Mouse (Mus musculus): ENCODE measurements around the gene Csnk2a2. TPM values are rescaled to one million over a fixed set of nuclear protein-coding genes. Genes with fewer than 3 reads are reported as not detected.
A peak's percentile ranks its signal among the peaks of the same experiment; 100 is the strongest.

The Csnk2a2 gene
- polyA plus RNA-seq, 1 experiment from 2014 or later, result 10.3 TPM

DNA sequence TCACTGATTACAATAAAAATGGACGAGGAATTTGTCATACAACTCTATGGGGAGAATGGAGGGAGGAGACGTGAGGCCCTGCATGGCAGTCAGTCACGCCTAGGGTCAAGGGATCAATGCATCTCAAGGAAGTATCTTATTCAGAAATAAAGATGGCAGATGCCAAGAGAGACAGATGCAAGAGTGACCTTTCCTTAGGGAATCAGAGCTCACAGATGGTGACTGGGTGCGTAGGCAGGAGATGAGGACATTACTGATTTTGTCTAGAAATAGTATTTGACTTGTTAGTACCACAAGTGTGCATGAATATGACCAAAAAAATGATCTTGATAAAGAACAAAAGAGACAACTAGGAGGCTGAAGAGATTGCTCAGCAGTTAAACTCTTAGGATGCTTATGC is 22.4 kb upstream of the Csnk2a2 start:
- H3K27ac ChIP-seq (ENCODE audit: low read length), result no peak overlapping the region
- no peak for ATAC-seq
- H3K9me3 ChIP-seq (ENCODE audit: control insufficient read depth, low read length), result no peaks in the 10 kb centered on the region
- H3K36me3 ChIP-seq (ENCODE audit: control insufficient read depth, insufficient read depth), result no peaks in the 10 kb centered on the region
- no peak overlapping the region for H3K9ac ChIP-seq (replicated peaks; ENCODE audit: low read depth, low read length)
- WGBS, result 68% methylated on average over 4 of the region's 4 CpGs
- H3K27me3 ChIP-seq (replicated peaks; ENCODE audit: control insufficient read depth, insufficient read depth, low read length), result no peaks in the 10 kb centered on the region
- no peak overlapping the region for H3K4me3 ChIP-seq (replicated peaks; ENCODE audit: low read length)
- no peak overlapping the region for H3K4me2 ChIP-seq (ENCODE audit: low read length)
- no peaks in the 10 kb centered on the region for H3K4me1 ChIP-seq (replicated peaks; ENCODE audit: control insufficient read depth, insufficient read depth, low read length)

DNA sequence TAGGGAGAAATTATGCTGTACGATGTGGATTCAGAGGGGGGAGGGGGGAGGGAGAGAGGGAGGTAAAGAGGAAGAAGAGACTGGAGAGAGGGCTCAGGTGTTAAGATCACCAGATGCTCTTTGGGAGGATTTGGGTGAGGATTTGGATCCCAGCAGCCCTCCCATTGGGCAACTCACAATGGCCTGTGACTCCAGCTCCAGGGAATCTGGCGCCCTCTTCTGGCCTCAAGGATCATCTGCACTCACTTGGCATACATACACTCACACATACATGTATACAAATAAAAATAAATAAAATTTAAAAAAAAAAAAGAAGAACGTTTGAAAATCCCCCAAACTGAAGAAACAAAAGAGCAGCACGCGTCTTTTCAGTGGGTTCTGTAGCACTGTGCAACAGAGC is 16.4 kb upstream of the Csnk2a2 start:
- WGBS, result 75% methylated on average over 5 of the region's 5 CpGs
- no peak overlapping the region for H3K4me2 ChIP-seq (ENCODE audit: low read length)
- H3K4me3 ChIP-seq (replicated peaks; ENCODE audit: low read length), result no peak overlapping the region
- no peak overlapping the region for H3K9ac ChIP-seq (replicated peaks; ENCODE audit: low read depth, low read length)
- ATAC-seq, result no peak
- H3K4me1 ChIP-seq (replicated peaks; ENCODE audit: control insufficient read depth, insufficient read depth, low read length), result no peaks in the 10 kb centered on the region
- H3K36me3 ChIP-seq (ENCODE audit: control insufficient read depth, insufficient read depth), result no peaks in the 10 kb centered on the region
- H3K27ac ChIP-seq (ENCODE audit: low read length), result no peak overlapping the region
- no peaks in the 10 kb centered on the region for H3K27me3 ChIP-seq (replicated peaks; ENCODE audit: control insufficient read depth, insufficient read depth, low read length)
- no peaks in the 10 kb centered on the region for H3K9me3 ChIP-seq (ENCODE audit: control insufficient read depth, low read length)

DNA sequence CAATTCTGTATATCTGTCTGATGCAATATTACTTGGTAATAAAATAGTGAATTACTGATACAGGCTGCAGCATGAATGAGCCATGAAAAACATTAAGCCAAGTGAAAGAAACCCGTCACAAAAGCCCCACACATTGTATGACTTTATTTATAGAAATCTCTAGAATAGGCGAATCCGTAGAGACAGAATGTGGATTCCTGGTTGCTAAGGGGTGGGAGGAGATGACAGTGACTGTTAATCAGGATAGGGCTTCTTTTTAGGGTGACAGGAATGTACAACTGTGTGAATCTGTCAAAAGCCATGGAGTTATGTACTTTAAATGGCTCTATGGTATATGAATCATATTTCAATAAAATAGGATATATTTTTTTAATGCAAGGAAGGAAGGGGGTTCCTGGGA is 15.8 kb upstream of the Csnk2a2 start:
- H3K4me3 ChIP-seq (replicated peaks; ENCODE audit: low read length), result no peak overlapping the region
- no peaks in the 10 kb centered on the region for H3K36me3 ChIP-seq (ENCODE audit: control insufficient read depth, insufficient read depth)
- H3K27ac ChIP-seq (ENCODE audit: low read length), result no peak overlapping the region
- H3K4me2 ChIP-seq (ENCODE audit: low read length), result no peak overlapping the region
- 75% methylated on average over 3 of the region's 3 CpGs for WGBS
- H3K9ac ChIP-seq (replicated peaks; ENCODE audit: low read depth, low read length), result no peak overlapping the region
- H3K9me3 ChIP-seq (ENCODE audit: control insufficient read depth, low read length), result no peaks in the 10 kb centered on the region
- no peaks in the 10 kb centered on the region for H3K27me3 ChIP-seq (replicated peaks; ENCODE audit: control insufficient read depth, insufficient read depth, low read length)
- ATAC-seq, result peak; percentile 54; the same call in 1 of the 2 replicates
- H3K4me1 ChIP-seq (replicated peaks; ENCODE audit: control insufficient read depth, insufficient read depth, low read length), result no peaks in the 10 kb centered on the region

DNA sequence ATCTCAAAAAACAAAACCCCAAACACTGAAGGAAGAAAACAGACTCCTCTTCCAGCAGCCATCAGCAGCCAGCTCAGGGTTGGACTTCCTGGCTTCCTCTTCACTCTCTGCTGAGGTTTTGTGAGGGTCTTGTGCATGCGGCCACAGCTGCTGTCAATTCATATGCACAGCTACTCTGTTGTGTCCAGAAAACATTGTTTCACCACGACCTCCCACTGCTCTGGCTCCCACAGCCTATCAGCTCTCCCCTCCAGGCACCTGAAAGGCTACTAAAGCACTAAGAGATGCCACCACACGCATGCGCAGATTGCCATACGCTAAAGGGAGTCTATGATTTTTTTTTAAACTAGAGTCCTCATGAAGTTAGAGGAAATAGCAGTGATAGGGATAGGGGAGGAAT is 15.0 kb upstream of the Csnk2a2 start:
- Histone ChIP-seq H3K4me2 (ENCODE audit: low read length) (no peak overlapping the region), H3K4me3 (replicated peaks; ENCODE audit: low read length) (no peak overlapping the region), H3K36me3 (ENCODE audit: control insufficient read depth, insufficient read depth) (no peaks in the 10 kb centered on the region), H3K27ac (ENCODE audit: low read length) (no peak overlapping the region), H3K27me3 (replicated peaks; ENCODE audit: control insufficient read depth, insufficient read depth, low read length) (no peaks in the 10 kb centered on the region), H3K9ac (replicated peaks; ENCODE audit: low read depth, low read length) (no peak overlapping the region), H3K4me1 (replicated peaks; ENCODE audit: control insufficient read depth, insufficient read depth, low read length) (no peaks in the 10 kb centered on the region), H3K9me3 (ENCODE audit: control insufficient read depth, low read length) (no peaks in the 10 kb centered on the region)
- WGBS, result 61% methylated on average over 5 of the region's 5 CpGs
- ATAC-seq, result no peak

DNA sequence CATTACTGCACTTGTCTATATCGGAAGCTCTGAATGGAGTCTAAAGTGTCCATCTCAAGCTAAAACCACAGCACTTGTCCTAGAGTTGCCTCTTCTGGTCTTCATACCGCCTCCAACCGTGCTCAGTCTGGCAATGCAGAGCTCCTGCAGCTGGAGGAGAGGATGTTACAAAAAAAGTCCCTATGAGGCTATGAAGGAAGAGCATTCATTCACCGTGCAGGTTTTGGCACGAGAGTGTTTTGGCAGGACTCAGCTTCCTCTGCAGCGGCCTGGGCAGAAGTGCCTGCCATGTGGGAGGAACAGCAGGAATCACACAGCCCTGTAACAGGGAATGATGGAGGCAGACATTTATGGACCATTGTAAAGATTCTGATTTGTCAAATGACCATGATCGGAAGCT is 12.6 kb upstream of the Csnk2a2 start:
- Histone ChIP-seq H3K27me3 (replicated peaks; ENCODE audit: control insufficient read depth, insufficient read depth, low read length) (no peaks in the 10 kb centered on the region), H3K9ac (replicated peaks; ENCODE audit: low read depth, low read length) (no peak overlapping the region), H3K27ac (ENCODE audit: low read length) (no peak overlapping the region), H3K9me3 (ENCODE audit: control insufficient read depth, low read length) (no peaks in the 10 kb centered on the region), H3K4me3 (replicated peaks; ENCODE audit: low read length) (no peak overlapping the region), H3K36me3 (ENCODE audit: control insufficient read depth, insufficient read depth) (no peaks in the 10 kb centered on the region), H3K4me2 (ENCODE audit: low read length) (no peak overlapping the region), H3K4me1 (replicated peaks; ENCODE audit: control insufficient read depth, insufficient read depth, low read length) (no peaks in the 10 kb centered on the region)
- WGBS, result 73% methylated on average over 7 of the region's 7 CpGs
- ATAC-seq, result no peak

DNA sequence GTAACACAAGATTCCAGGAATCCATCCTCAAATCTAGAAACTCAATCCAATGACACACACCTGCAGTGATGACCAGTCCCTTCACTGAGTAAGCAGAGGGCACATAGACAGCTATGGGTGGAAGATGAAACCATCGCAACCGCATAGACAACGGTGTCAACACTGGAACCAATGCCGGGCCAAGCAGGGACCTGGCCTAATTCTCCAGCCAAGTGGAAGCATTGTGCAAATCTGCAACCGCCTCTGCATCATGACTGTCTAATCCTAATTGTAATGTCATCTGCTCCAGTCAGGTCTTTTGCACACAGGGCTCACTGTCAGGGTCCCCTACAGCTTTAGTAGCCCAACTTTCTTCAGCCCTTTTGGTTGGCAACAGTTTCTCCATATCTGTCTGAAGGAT is 10.6 kb upstream of the Csnk2a2 start:
- 93% methylated on average over 5 of the region's 5 CpGs for WGBS
- Histone ChIP-seq H3K27me3 (replicated peaks; ENCODE audit: control insufficient read depth, insufficient read depth, low read length) (no peaks in the 10 kb centered on the region), H3K4me3 (replicated peaks; ENCODE audit: low read length) (no peak overlapping the region), H3K4me1 (replicated peaks; ENCODE audit: control insufficient read depth, insufficient read depth, low read length) (no peaks in the 10 kb centered on the region), H3K36me3 (ENCODE audit: control insufficient read depth, insufficient read depth) (no peaks in the 10 kb centered on the region), H3K27ac (ENCODE audit: low read length) (no peak overlapping the region), H3K4me2 (ENCODE audit: low read length) (no peak overlapping the region), H3K9me3 (ENCODE audit: control insufficient read depth, low read length) (no peaks in the 10 kb centered on the region), H3K9ac (replicated peaks; ENCODE audit: low read depth, low read length) (no peak overlapping the region)
- no peak for ATAC-seq

DNA sequence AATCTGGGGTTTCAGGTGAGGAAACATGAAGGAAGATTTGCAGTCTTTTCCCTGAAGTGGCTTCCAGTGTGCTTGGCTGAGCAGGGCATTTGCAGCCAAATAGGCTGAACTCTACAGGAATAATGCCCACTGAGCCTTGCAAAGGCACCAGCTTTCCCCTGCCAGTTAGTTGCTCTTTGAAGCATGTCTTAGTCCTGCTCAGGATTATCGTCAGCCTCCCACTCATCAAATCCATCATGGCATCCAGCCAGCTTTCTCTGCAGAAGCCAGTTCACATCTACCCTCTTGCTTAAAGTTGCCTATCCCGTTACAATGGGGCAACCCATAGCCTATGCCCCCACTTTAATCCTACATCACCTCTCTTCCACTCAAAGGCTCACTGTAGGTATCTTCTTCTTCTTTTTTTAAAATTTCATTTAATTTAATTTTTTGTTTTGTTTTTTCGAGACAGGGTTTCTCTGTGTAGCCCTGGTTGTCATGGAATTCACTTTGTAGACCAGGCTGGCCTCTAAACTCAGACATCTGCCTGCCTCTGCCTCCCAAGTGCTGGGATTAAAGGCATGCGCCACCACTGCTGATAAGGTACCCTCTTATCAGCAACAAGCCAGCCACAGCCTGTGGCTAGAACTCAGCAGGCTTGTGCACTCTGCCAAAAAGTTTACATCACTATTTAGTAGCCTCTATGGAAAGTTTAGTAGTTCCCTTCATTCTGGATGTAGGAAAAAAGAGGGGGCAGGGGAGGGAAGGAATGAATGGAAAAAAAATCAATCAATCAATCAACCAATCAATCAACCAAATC is 9.6 kb upstream of the Csnk2a2 start:
- no peak overlapping the region for H3K4me2 ChIP-seq (ENCODE audit: low read length)
- no peaks in the 10 kb centered on the region for H3K4me1 ChIP-seq (replicated peaks; ENCODE audit: control insufficient read depth, insufficient read depth, low read length)
- H3K27ac ChIP-seq (ENCODE audit: low read length), result no peak overlapping the region
- 63% methylated on average over 4 of the region's 4 CpGs for WGBS
- ATAC-seq, result no peak
- no peaks in the 10 kb centered on the region for H3K27me3 ChIP-seq (replicated peaks; ENCODE audit: control insufficient read depth, insufficient read depth, low read length)
- H3K9ac ChIP-seq (replicated peaks; ENCODE audit: low read depth, low read length), result no peak overlapping the region
- no peaks in the 10 kb centered on the region for H3K9me3 ChIP-seq (ENCODE audit: control insufficient read depth, low read length)
- H3K4me3 ChIP-seq (replicated peaks; ENCODE audit: low read length), result no peak overlapping the region
- H3K36me3 ChIP-seq (ENCODE audit: control insufficient read depth, insufficient read depth), result no peaks in the 10 kb centered on the region

DNA sequence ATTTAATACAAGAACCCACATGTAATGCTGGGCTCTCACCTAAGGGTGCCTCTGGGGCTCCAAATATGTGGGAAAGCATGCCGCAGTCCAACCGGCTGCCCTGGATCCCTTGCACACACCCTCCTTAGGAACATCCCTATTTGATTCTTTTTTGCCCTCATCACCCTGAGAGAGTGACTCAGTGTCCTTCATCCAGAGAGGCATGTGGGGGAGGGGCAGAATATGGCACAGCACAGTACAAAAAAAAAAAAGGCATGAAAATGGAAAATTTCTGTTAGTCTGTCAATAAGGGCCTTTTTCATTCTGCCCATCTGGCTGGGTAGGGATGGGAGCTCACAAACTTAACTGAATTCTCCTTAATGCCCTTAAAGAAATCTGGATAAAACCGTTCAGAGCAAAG is 8.0 kb upstream of the Csnk2a2 start:
- WGBS, result 83% methylated on average over 3 of the region's 3 CpGs
- Histone ChIP-seq H3K4me1 (replicated peaks; ENCODE audit: control insufficient read depth, insufficient read depth, low read length) (no peaks in the 10 kb centered on the region), H3K9ac (replicated peaks; ENCODE audit: low read depth, low read length) (no peak overlapping the region), H3K4me2 (ENCODE audit: low read length) (no peak overlapping the region), H3K9me3 (ENCODE audit: control insufficient read depth, low read length) (no peaks in the 10 kb centered on the region), H3K27me3 (replicated peaks; ENCODE audit: control insufficient read depth, insufficient read depth, low read length) (no peaks in the 10 kb centered on the region), H3K27ac (ENCODE audit: low read length) (no peak overlapping the region), H3K36me3 (ENCODE audit: control insufficient read depth, insufficient read depth) (no peaks in the 10 kb centered on the region), H3K4me3 (replicated peaks; ENCODE audit: low read length) (no peak overlapping the region)
- ATAC-seq, result no peak

DNA sequence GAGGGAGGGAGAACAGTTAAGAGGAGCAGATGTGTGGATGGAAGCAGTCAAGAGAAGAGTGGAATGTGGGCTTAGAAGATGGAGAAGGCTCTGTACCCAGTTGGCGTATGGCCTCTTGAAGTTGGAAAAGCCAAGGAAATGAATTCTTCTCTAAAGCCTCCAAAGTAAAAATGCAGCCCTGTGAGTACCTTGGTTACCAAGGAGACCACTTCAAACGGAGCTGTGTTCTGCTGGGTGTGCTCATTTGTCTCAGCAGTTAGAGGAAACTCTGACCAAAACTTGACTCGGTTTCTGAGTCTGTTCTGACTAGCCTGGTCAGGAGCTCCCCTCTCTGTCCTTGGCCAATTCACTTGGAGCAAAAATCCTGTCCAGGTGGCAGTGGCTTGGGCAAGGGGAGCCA is 6.6 kb upstream of the Csnk2a2 start:
- 47% methylated on average over 3 of the region's 3 CpGs for WGBS
- Histone ChIP-seq H3K4me2 (ENCODE audit: low read length) (no peak overlapping the region), H3K27me3 (replicated peaks; ENCODE audit: control insufficient read depth, insufficient read depth, low read length) (no peaks in the 10 kb centered on the region), H3K9me3 (ENCODE audit: control insufficient read depth, low read length) (no peaks in the 10 kb centered on the region), H3K27ac (ENCODE audit: low read length) (no peak overlapping the region), H3K36me3 (ENCODE audit: control insufficient read depth, insufficient read depth) (no peaks in the 10 kb centered on the region), H3K9ac (replicated peaks; ENCODE audit: low read depth, low read length) (no peak overlapping the region), H3K4me1 (replicated peaks; ENCODE audit: control insufficient read depth, insufficient read depth, low read length) (no peaks in the 10 kb centered on the region), H3K4me3 (replicated peaks; ENCODE audit: low read length) (no peak overlapping the region)
- ATAC-seq, result no peak

DNA sequence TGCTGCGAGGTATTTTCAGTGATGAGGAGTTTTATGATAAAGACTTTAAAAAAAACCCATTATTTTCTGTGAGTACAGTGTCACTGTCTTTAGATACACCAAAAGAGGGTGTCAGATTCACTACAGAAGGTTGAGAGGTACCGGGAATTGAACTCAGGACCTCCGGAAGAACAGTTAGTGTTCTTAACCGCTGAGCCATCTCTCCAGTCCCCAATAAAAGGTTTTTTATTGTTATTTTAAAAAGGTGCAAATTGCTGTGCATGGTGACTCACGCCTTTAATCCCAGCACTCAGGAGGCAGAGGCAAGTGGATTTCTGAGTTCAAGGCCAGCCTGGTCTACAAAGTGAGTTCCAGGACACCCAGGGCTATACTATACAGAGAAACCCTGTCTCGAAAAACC is 5.6 kb upstream of the Csnk2a2 start:
- 88% methylated on average over 6 of the region's 6 CpGs for WGBS
- no peaks in the 10 kb centered on the region for H3K4me1 ChIP-seq (replicated peaks; ENCODE audit: control insufficient read depth, insufficient read depth, low read length)
- H3K27me3 ChIP-seq (replicated peaks; ENCODE audit: control insufficient read depth, insufficient read depth, low read length), result no peaks in the 10 kb centered on the region
- no peaks in the 10 kb centered on the region for H3K9me3 ChIP-seq (ENCODE audit: control insufficient read depth, low read length)
- no peak overlapping the region for H3K4me3 ChIP-seq (replicated peaks; ENCODE audit: low read length)
- H3K4me2 ChIP-seq (ENCODE audit: low read length), result no peak overlapping the region
- H3K36me3 ChIP-seq (ENCODE audit: control insufficient read depth, insufficient read depth), result no peaks in the 10 kb centered on the region
- no peak overlapping the region for H3K9ac ChIP-seq (replicated peaks; ENCODE audit: low read depth, low read length)
- ATAC-seq, result no peak
- H3K27ac ChIP-seq (ENCODE audit: low read length), result no peak overlapping the region

All from forebrain, embryonic 16.5 days (tissue).